Mouse (Mus musculus) heart, embryonic 15.5 days (tissue): ENCODE data around the gene Ugt1a7c. TPM values are rescaled to one million over a fixed set of nuclear protein-coding genes. Genes with fewer than 3 reads are reported as not detected.
"Not testable (repeated sequence)": the region's sequence is repeated elsewhere in the genome, so short reads cannot be mapped to it uniquely, and the experiment has no call there.

Experiments used
- ATAC-seq: fragments of 200-750 bp; cut with Nextera tagmentation; replicated peaks from 2 replicates; pipeline ENCODE4 v1.8.0; 2017; ENCODE audit warnings: low read depth, moderate TSS enrichment; ENCODE audit not compliant: insufficient number of reproducible peaks, insufficient read depth, low FRiP score
- H3K27ac ChIP-seq: fragments of 300-500 bp; sonication (generic); 2 replicates; pipeline ENCODE4 v1.5.1; 2015; ENCODE audit warnings: mild to moderate bottlenecking, inconsistent platforms
- H3K27me3 ChIP-seq: fragments of 300-500 bp; sonication (generic); 2 replicates; pipeline ENCODE4 v1.6.1; 2015; ENCODE audit warnings: inconsistent platforms
- H3K36me3 ChIP-seq: fragments of 300-500 bp; sonication (generic); 2 replicates; pipeline ENCODE4 v1.6.1; 2015; ENCODE audit warnings: mild to moderate bottlenecking, inconsistent platforms
- H3K4me1 ChIP-seq: fragments of 300-500 bp; sonication (generic); replicated peaks from 2 replicates; pipeline ENCODE4 v1.6.1; 2015; ENCODE audit warnings: inconsistent platforms
- H3K4me2 ChIP-seq: fragments of 300-500 bp; sonication (generic); 2 replicates; pipeline ENCODE4 v1.6.1; 2015; ENCODE audit warnings: inconsistent platforms, mild to moderate bottlenecking, moderate library complexity
- H3K4me3 ChIP-seq: fragments of 300-500 bp; sonication (generic); 2 replicates; pipeline ENCODE4 v1.5.1; 2015; ENCODE audit warnings: mild to moderate bottlenecking, inconsistent platforms
- H3K9ac ChIP-seq: fragments of 300-500 bp; sonication (generic); 2 replicates; pipeline ENCODE4 v1.6.1; 2015; ENCODE audit warnings: mild to moderate bottlenecking, inconsistent platforms
- H3K9me3 ChIP-seq: fragments of 300-500 bp; sonication (generic); replicated peaks from 2 replicates; pipeline ENCODE4 v1.6.1; 2016; ENCODE audit warnings: inconsistent platforms
- WGBS: fragments of 180-500 bp; shearing (Covaris S2); methylation state at CpG from one replicate; pipeline ENCODE4 v1.1.7; 2015; ENCODE audit warnings: mixed read lengths; 5-methylcytosine and 5-hydroxymethylcytosine counted together
- polyA plus RNA-seq: library from polyadenylated mRNA; unstranded; fragments of >200 nt; fragmentation: Nextera tagmentation; extraction: Ambion mirVana; gene quantifications from 2 replicates; pipeline ENCODE4 v1.2.1, GENCODE M21; 2015

The Ugt1a7c gene
- polyA plus RNA-seq, 1 experiment from 2014 or later, result 1.1 TPM

DNA sequence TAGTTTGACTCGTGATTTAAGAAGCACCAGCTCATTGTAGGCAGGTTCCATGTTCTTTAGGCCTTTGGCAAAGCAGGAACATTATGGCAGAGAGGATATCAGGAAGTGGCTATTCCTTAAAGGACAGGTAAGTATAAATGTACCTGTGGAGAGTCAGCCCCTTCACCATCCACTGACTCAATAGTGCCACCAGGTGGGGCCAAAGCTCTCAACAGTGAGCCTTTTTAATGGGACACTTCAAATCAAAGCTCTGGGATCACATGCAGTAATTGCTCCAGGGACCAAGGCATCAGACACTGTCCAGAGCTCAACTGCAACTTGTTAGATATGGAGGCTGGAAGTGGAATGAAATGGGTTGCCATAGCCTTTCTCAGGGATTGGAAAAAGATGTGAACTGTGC lies 26.7 kb downstream of the Ugt1a7c start:
- H3K27ac ChIP-seq, H3K4me2 ChIP-seq, H3K9ac ChIP-seq, H3K27me3 ChIP-seq, H3K36me3 ChIP-seq, H3K9me3 ChIP-seq, ATAC-seq, H3K4me3 ChIP-seq, H3K4me1 ChIP-seq: not testable (repeated sequence)
- WGBS, result no CpG with 5 or more reads among the region's 1 CpGs

DNA sequence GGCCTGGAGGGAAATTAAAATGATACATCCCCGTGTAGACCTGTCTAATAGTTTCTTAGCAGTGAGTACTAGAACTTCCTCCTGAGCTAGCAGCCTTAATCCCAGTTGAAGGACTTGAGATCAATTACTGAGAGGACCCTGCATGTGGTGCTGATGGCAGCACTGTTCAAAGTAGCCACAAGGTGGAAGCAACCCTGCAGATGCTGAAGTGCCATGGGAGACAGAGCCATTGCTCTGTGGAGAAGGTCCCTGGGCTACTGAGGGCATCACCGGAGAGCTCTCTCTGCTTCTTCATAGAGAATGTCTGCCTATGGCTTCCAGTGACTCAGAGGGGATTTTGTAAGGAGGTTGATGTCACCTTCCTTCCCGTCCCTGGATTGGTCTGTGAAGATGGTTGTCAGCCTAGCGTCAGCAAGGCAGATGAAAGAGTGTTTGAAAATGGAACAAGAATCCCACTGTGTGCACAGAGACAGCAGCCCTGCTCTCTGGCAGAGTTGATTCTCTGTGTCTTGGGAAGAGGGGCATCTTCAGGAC lies 31.0 kb downstream of the Ugt1a7c start:
- not testable (repeated sequence) for H3K27me3 ChIP-seq, H3K9me3 ChIP-seq, H3K4me2 ChIP-seq, H3K9ac ChIP-seq, H3K36me3 ChIP-seq, H3K4me1 ChIP-seq, H3K4me3 ChIP-seq, ATAC-seq, H3K27ac ChIP-seq
- 72% methylated on average over 4 of the region's 4 CpGs for WGBS

DNA sequence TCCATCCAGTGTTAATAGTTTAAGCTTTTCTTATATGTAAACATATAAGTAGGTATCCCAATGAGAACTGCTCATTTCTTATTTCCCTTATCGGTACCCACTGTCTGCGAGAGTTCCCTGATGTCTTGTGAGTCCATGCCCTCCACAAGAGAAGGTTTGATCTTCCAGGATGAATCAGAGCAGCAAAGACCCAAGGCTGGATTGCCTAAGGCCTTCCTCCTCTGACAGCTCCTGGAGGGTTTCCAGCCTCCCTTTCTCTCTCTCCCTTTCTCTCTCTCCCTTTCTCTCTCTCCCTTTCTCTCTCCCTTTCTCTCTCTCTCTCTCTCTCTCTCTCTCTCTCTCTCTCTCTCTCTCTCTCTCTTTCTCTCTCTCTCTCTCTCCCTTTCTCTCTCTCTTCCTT lies 34.2 kb downstream of the Ugt1a7c start:
- H3K36me3 ChIP-seq, H3K27me3 ChIP-seq, H3K9ac ChIP-seq, ATAC-seq, H3K27ac ChIP-seq, H3K4me2 ChIP-seq, H3K9me3 ChIP-seq, H3K4me1 ChIP-seq, H3K4me3 ChIP-seq: not testable (repeated sequence)
- WGBS, result 68% methylated on average over 2 of the region's 2 CpGs

DNA sequence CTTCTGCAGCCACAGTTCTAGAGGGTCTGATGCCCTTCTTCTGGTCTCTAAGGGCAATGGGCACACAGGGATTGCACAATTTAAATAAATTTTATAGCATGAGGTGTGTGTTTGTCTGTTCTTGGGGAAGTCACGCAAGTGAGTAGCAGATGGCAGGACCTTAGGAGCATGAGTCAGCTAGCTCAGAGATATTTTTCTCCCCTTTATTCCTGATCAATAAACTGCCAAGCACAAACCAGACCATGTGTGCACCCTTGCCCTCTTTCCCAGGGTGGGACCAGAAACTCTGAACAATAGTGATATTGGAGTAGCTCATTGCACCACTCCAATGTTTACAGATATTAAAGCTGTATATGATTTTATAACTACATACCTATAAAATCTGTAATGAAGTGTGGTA lies 35.4 kb downstream of the Ugt1a7c start:
- not testable (repeated sequence) for ATAC-seq, H3K4me3 ChIP-seq, H3K27ac ChIP-seq, H3K9ac ChIP-seq, H3K9me3 ChIP-seq, H3K4me2 ChIP-seq, H3K4me1 ChIP-seq, H3K36me3 ChIP-seq, H3K27me3 ChIP-seq
- whole genome bisulfite sequencing, result 77% methylated on average over 1 of the region's 1 CpGs

GRCm38 (mm10) chr1:88133908-88134456 lies 39.1 kb downstream of the Ugt1a7c start:
- no peak for ATAC-seq
- WGBS, result 48% methylated on average over 3 of the region's 3 CpGs
- no peak overlapping the region for H3K27ac ChIP-seq

DNA sequence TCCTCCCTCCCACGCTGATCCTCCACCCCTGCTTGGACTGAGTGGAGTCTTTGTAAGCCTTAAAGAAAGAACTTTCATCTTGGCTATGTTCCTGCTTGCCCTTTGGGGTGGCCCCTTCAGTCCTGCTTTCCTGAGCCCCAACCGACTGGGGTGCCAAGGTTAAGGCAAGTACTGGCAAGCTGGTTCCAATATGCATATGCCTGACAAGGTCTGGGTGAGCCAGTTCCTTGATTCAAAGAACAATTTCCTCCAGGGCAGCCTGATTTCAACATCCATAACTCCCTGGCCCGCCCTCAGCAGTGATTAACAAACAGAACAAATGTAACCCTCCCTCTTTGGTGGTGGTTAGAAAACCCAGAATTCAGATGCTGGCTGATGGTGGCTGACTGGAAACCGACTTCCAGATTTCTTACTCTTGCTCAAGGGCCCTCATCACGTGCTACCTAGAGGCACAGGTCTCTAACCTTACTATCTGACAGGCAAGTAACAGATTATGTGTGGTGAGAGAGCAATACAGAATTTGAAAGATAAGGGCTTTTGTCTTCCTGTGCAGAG lies 39.7 kb downstream of the Ugt1a7c start, which contains the start of gene Ugt1a6a:
Gene Ugt1a6a, plus strand, starts transcription at position 353 of the 555 bp plus-strand sequence.
- not testable (repeated sequence) for H3K4me1 ChIP-seq, H3K9me3 ChIP-seq, H3K27me3 ChIP-seq, H3K27ac ChIP-seq, H3K9ac ChIP-seq, H3K4me2 ChIP-seq, ATAC-seq, H3K36me3 ChIP-seq, H3K4me3 ChIP-seq
- WGBS, result 37% methylated on average over 5 of the region's 5 CpGs

More at GRCm38 (mm10) chr1:88133908-88134456, 39.1 kb downstream of the Ugt1a7c start:
- H3K4me1 ChIP-seq, result 0 out of 2 replicates have a peak, but pooled peaks cover 4% of the 10 kb centered on the region
- H3K36me3 ChIP-seq, result no peaks in the 10 kb centered on the region
- no peaks in the 10 kb centered on the region for H3K9me3 ChIP-seq
- H3K4me3 ChIP-seq, result no peak overlapping the region
- H3K9ac ChIP-seq, result no peak overlapping the region
- no peaks in the 10 kb centered on the region for H3K27me3 ChIP-seq
- no peak overlapping the region for H3K4me2 ChIP-seq

- not testable (repeated sequence) for H3K9me3 ChIP-seq, H3K27me3 ChIP-seq, H3K36me3 ChIP-seq, H3K4me1 ChIP-seq, H3K9ac ChIP-seq, ATAC-seq, H3K4me3 ChIP-seq, H3K27ac ChIP-seq, H3K4me2 ChIP-seq
- WGBS, result 73% methylated on average over 6 of the region's 6 CpGs
Measured at GRCm38 (mm10) chr1:88135229-88135904, 40.5 kb downstream of the Ugt1a7c start.

- ATAC-seq, result no peak
- no peaks in the 10 kb centered on the region for H3K9me3 ChIP-seq
- no peaks in the 10 kb centered on the region for H3K27me3 ChIP-seq
- WGBS, result 71% methylated on average over 2 of the region's 2 CpGs
- H3K27ac ChIP-seq, result no peak overlapping the region
- H3K9ac ChIP-seq, result no peak overlapping the region
- no peaks in the 10 kb centered on the region for H3K36me3 ChIP-seq
- H3K4me3 ChIP-seq, result no peak overlapping the region
- H3K4me1 ChIP-seq, result 0 out of 2 replicates have a peak, but pooled peaks cover 4% of the 10 kb centered on the region
- H3K4me2 ChIP-seq, result no peak overlapping the region
Measured at GRCm38 (mm10) chr1:88136646-88137045, 41.8 kb downstream of the Ugt1a7c start.

DNA sequence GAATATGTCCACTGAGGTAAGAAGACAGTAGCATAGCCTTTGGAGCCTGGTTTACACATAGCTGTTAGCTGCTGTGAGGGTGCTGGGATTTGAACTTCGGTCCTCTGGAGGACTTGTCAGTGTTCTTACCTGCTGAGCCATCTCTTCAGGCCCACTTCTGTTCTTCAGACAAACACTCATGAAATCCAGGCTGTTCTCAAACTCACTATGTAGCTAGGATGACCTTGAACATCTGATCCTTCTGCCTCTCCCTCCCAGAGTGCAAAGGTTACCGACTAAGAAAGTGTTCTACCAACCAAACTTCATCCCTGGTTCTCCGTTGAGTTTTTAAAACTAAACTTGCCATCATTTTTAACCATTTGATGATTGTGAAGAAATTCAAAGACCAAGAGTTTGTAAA lies 42.4 kb downstream of the Ugt1a7c start:
- no peak for ATAC-seq
- Histone ChIP-seq H3K9ac (no peak overlapping the region), H3K27ac (no peak overlapping the region), H3K27me3 (no peaks in the 10 kb centered on the region), H3K36me3 (no peaks in the 10 kb centered on the region), H3K4me1 (0 out of 2 replicates have a peak, but pooled peaks cover 4% of the 10 kb centered on the region), H3K9me3 (no peaks in the 10 kb centered on the region), H3K4me2 (no peak overlapping the region), H3K4me3 (no peak overlapping the region)
- WGBS, result 80% methylated on average over 3 of the region's 3 CpGs

GRCm38 (mm10) chr1:88138145-88138544 lies 43.3 kb downstream of the Ugt1a7c start:
- H3K4me2 ChIP-seq, result no peak overlapping the region
- 83% methylated on average over 1 of the region's 1 CpGs for WGBS
- H3K4me3 ChIP-seq, result no peak overlapping the region
- no peak overlapping the region for H3K27ac ChIP-seq
- H3K9me3 ChIP-seq, result no peaks in the 10 kb centered on the region
- ATAC-seq, result no peak
- H3K4me1 ChIP-seq, result 0 out of 2 replicates have a peak, but pooled peaks cover 4% of the 10 kb centered on the region
- H3K36me3 ChIP-seq, result no peaks in the 10 kb centered on the region
- no peaks in the 10 kb centered on the region for H3K27me3 ChIP-seq
- H3K9ac ChIP-seq, result no peak overlapping the region

- WGBS, result 47% methylated on average over 1 of the region's 1 CpGs
- not testable (repeated sequence) for H3K4me2 ChIP-seq, H3K36me3 ChIP-seq, H3K27me3 ChIP-seq, H3K4me1 ChIP-seq, H3K27ac ChIP-seq, ATAC-seq, H3K4me3 ChIP-seq, H3K9ac ChIP-seq, H3K9me3 ChIP-seq
Measured at GRCm38 (mm10) chr1:88140492-88140891, 45.6 kb downstream of the Ugt1a7c start.
